Mouse (Mus musculus): Measurements from ENCODE around the gene Ampd1. TPM values are rescaled to one million over a fixed set of nuclear protein-coding genes. Genes with fewer than 3 reads are reported as not detected.

The Ampd1 gene
- total and polyA plus RNA-seq, 3 experiments: 0.08 to 0.18 TPM; not detected in 1

DNA sequence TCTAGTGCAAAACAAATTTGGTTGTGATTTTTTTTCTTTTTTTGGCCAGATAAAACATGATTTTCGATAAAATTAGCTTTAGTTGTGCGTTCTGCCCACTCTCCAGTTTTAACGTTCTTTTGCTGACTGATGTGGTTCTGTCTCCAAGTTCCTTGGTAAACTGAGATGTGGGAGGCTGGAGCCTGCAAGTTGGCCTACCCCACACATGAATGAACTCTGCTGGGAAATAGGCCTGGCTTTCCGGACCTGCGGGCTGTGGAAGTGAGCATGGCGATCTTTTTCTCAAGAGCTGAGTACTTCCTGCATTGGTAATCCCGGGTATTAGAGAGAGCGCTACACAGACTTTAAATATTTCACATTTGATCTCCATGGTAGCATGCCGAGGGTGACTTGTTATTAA is 2.1 kb downstream of the Ampd1 start:
- Histone ChIP-seq H3K79me2 (ENCODE audit: control insufficient read depth, insufficient read depth, low read length, poor library complexity) (no peaks in the 10 kb centered on the region), H3K4me3 (ENCODE audit: control insufficient read depth in 1 of 2, insufficient read depth in 1 of 2, low read depth in 2 of 2, low read length in 2 of 2) (no peak overlapping the region), H3K36me3 (ENCODE audit: control insufficient read depth in 1 of 2, insufficient read depth in 2 of 2, low read length in 2 of 2) (no peaks in the 10 kb centered on the region), H3K27me3 (ENCODE audit: control insufficient read depth in 1 of 2, insufficient read depth in 2 of 2, low read length in 2 of 2) (no peaks in the 10 kb centered on the region), H3K9ac (ENCODE audit: control insufficient read depth, low read depth, low read length, poor library complexity, severe bottlenecking) (no peak overlapping the region), H3K27ac (ENCODE audit: control insufficient read depth, low read depth, low read length) (no peak overlapping the region), H3K4me1 (ENCODE audit: control insufficient read depth in 1 of 2, insufficient read depth in 2 of 2, low read length in 2 of 2) (no peaks in the 10 kb centered on the region), H3K9me3 (replicated peaks; ENCODE audit: insufficient read depth, low read length) (no peaks in the 10 kb centered on the region)
- no peak for DNase-seq (ENCODE audit: low read depth, low spot score)
- no peak for TF ChIP-seq E2F4 (IDR thresholded peaks at IDR 0.05; ENCODE audit: borderline replicate concordance, low read depth, low read length)
- TF ChIP-seq POLR2A (IDR thresholded peaks at IDR 0.05; ENCODE audit: control insufficient read depth in 1 of 2, insufficient read depth in 1 of 2, low read depth in 1 of 2, low read length in 2 of 2, poor library complexity in 1 of 2): no peak
- TF ChIP-seq MYB (IDR thresholded peaks at IDR 0.05; ENCODE audit: low read depth, low read length): no peak

DNA sequence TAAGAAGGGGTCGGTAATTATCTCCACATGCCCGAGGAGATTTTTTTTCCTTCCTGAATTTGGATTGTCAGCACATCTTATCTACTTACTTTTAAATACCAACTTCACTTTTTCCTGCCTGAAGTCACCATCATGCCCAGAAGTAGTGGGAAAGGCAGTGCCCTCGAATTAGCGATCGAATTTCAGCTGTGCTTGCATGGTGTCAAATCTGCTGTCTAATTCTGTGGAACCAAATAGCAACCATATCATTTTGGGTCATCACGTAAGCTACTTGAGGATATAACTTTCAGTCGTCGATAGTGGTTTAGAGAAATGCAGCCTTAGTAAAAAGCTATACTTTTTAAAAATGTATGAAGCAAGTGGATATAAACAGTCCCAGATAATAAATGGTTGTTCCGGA is 2.7 kb downstream of the Ampd1 start:
- Histone ChIP-seq H3K36me3 (ENCODE audit: control insufficient read depth in 1 of 2, insufficient read depth in 2 of 2, low read length in 2 of 2) (no peaks in the 10 kb centered on the region), H3K79me2 (ENCODE audit: control insufficient read depth, insufficient read depth, low read length, poor library complexity) (no peaks in the 10 kb centered on the region), H3K4me3 (ENCODE audit: control insufficient read depth in 1 of 2, insufficient read depth in 1 of 2, low read depth in 2 of 2, low read length in 2 of 2) (no peak overlapping the region), H3K9ac (ENCODE audit: control insufficient read depth, low read depth, low read length, poor library complexity, severe bottlenecking) (no peak overlapping the region), H3K4me1 (ENCODE audit: control insufficient read depth in 1 of 2, insufficient read depth in 2 of 2, low read length in 2 of 2) (no peaks in the 10 kb centered on the region), H3K27ac (ENCODE audit: control insufficient read depth, low read depth, low read length) (no peak overlapping the region), H3K27me3 (ENCODE audit: control insufficient read depth in 1 of 2, insufficient read depth in 2 of 2, low read length in 2 of 2) (no peaks in the 10 kb centered on the region), H3K9me3 (replicated peaks; ENCODE audit: insufficient read depth, low read length) (no peaks in the 10 kb centered on the region)
- no peak for DNase-seq (ENCODE audit: low read depth, low spot score)
- TF ChIP-seq MYC (IDR thresholded peaks at IDR 0.05; ENCODE audit: low read depth, low read length): no peak
- no peak for TF ChIP-seq CHD1 (IDR thresholded peaks at IDR 0.05; ENCODE audit: low read depth, low read length)
- TF ChIP-seq TCF12 (IDR thresholded peaks at IDR 0.05; ENCODE audit: low read depth, low read length): no peak
- TF ChIP-seq CHD2 (IDR thresholded peaks at IDR 0.05; ENCODE audit: low read length): no peak
- no peak for TF ChIP-seq UBTF (IDR thresholded peaks at IDR 0.05; ENCODE audit: borderline replicate concordance, insufficient read depth, low read depth, low read length)
- TF ChIP-seq KAT2A (conservative IDR thresholded peaks at IDR 0.05; ENCODE audit: low read depth, low read length): no peak
- TF ChIP-seq ELF1 (IDR thresholded peaks at IDR 0.05; ENCODE audit: low read depth, low read length): no peak
- TF ChIP-seq NELFE (IDR thresholded peaks at IDR 0.05; ENCODE audit: low read depth, low read length): no peak
- TF ChIP-seq JUND (IDR thresholded peaks at IDR 0.05; ENCODE audit: low read depth, low read length): no peak
- TF ChIP-seq CTCF (IDR thresholded peaks at IDR 0.05 in 2 of 3, conservative IDR thresholded peaks at IDR 0.05 in 1 of 3; ENCODE audit: control insufficient read depth in 1 of 3, insufficient read depth in 1 of 3, low read depth in 2 of 3, low read length in 3 of 3, poor library complexity in 1 of 3, severe bottlenecking in 1 of 3): no peak
- TF ChIP-seq TBP (IDR thresholded peaks at IDR 0.05; ENCODE audit: low read depth, low read length): no peak
- no peak for TF ChIP-seq ETS1 (IDR thresholded peaks at IDR 0.05; ENCODE audit: low read depth, low read length)
- TF ChIP-seq POLR2A (IDR thresholded peaks at IDR 0.05; ENCODE audit: control insufficient read depth in 1 of 2, insufficient read depth in 1 of 2, low read depth in 1 of 2, low read length in 2 of 2, poor library complexity in 1 of 2): no peak
- TF ChIP-seq NRF1 (IDR thresholded peaks at IDR 0.05; ENCODE audit: insufficient read depth, low read depth, low read length, poor library complexity, severe bottlenecking): no peak
- TF ChIP-seq MAZ (IDR thresholded peaks at IDR 0.05; ENCODE audit: low read depth, low read length): no peak
- TF ChIP-seq GABPA (IDR thresholded peaks at IDR 0.05; ENCODE audit: low read depth, low read length): no peak
- no peak for TF ChIP-seq ZKSCAN1 (IDR thresholded peaks at IDR 0.05; ENCODE audit: low read depth, low read length)
- no peak for TF ChIP-seq HCFC1 (IDR thresholded peaks at IDR 0.05; ENCODE audit: low read depth, low read length)
